Mouse (Mus musculus) neural tube, embryonic 12.5 days (tissue): ENCODE measurements around the gene Ltbr. TPM values are rescaled to one million over a fixed set of nuclear protein-coding genes. Genes with fewer than 3 reads are reported as not detected.

Source experiments
- polyA plus RNA-seq: library from polyadenylated mRNA; unstranded; fragments of >200 nt; fragmentation: Nextera tagmentation; extraction: Ambion mirVana; gene quantifications from 2 replicates; pipeline ENCODE4 v1.2.1, GENCODE M21; 2016

The Ltbr gene
- polyA plus RNA-seq, 1 experiment from 2014 or later = 17.0 TPM

Other genes with a start within 250 kb of the Ltbr start
- gene Lpar5, start 246.0 kb downstream of the Ltbr start, polyA plus RNA-seq = 0.32 and 0.54 TPM in 2 replicates
- gene Chd4, start 217.9 kb downstream of the Ltbr start, polyA plus RNA-seq = 115 and 121 TPM in 2 replicates
- 53.9 and 56.3 TPM in 2 replicates for gene Nop2, start 182.0 kb downstream of the Ltbr start, polyA plus RNA-seq
- 21.9 and 22.6 TPM in 2 replicates for gene Iffo1, start 168.6 kb downstream of the Ltbr start, polyA plus RNA-seq
- gene Gapdh, start 147.4 kb downstream of the Ltbr start, polyA plus RNA-seq = 1,605 and 1,721 TPM in 2 replicates
- gene Ncapd2, start 122.2 kb downstream of the Ltbr start, polyA plus RNA-seq = 131 and 140 TPM in 2 replicates
- 157 and 169 TPM in 2 replicates for gene Mrpl51, start 122.1 kb downstream of the Ltbr start, polyA plus RNA-seq
- 7.2 and 8.0 TPM in 2 replicates for gene Vamp1, start 98.3 kb downstream of the Ltbr start, polyA plus RNA-seq
- gene Tapbpl, start 82.0 kb downstream of the Ltbr start, polyA plus RNA-seq = 3.2 and 3.8 TPM in 2 replicates
- gene Cd27, start 76.9 kb downstream of the Ltbr start, polyA plus RNA-seq = 2.0 and 2.3 TPM in 2 replicates
- 0.42 TPM in 1 of 2 replicates, not detected in the other for gene Tuba3a, start 27.8 kb downstream of the Ltbr start, polyA plus RNA-seq
- 0.13 and 0.47 TPM in 2 replicates for gene Scnn1a, start 6.8 kb upstream of the Ltbr start, polyA plus RNA-seq
- gene Tnfrsf1a, start 35.5 kb upstream of the Ltbr start, polyA plus RNA-seq = 22.7 and 23.3 TPM in 2 replicates
- gene Plekhg6, start 66.9 kb upstream of the Ltbr start, polyA plus RNA-seq = 0.09 and 0.15 TPM in 2 replicates
- 44.3 and 51.1 TPM in 2 replicates for gene Cd9, start 180.9 kb upstream of the Ltbr start, polyA plus RNA-seq
- 10.1 and 12.3 TPM in 2 replicates for gene Vwf, start 232.9 kb upstream of the Ltbr start, polyA plus RNA-seq